Mouse (Mus musculus) intestine, embryonic 16.5 days (tissue): ENCODE measurements at regions not wholly inside any gene's neighbourhood (a gene's known extent, or its start where the extent isn't known, plus 50 kb on each side); places are given as distances from the start of the nearest gene placed in this dataset.

ENCODE experiments used
- ATAC-seq: fragments of 200-750 bp; cut with Nextera tagmentation; 2 replicates; pipeline ENCODE4 v1.8.0; 2017; ENCODE audit warnings: moderate TSS enrichment, moderate library complexity
- H3K27ac ChIP-seq: fragments of 300-500 bp; sonication (generic); 2 replicates; pipeline ENCODE4 v1.5.1; 2014; ENCODE audit warnings: mild to moderate bottlenecking, low read length
- H3K27me3 ChIP-seq: fragments of 300-500 bp; sonication (generic); replicated peaks from 2 replicates; pipeline ENCODE4 v1.6.1; 2014; ENCODE audit warnings: low read length, control low read depth, mixed read lengths; ENCODE audit not compliant: control insufficient read depth, insufficient read depth
- H3K36me3 ChIP-seq: fragments of 300-500 bp; sonication (generic); 2 replicates; pipeline ENCODE4 v1.6.1; 2014; ENCODE audit warnings: low read length, control low read depth; ENCODE audit not compliant: control insufficient read depth, insufficient read depth
- H3K4me1 ChIP-seq: fragments of 300-500 bp; sonication (generic); 2 replicates; pipeline ENCODE4 v1.6.1; 2014; ENCODE audit warnings: low read length, control low read depth, mixed read lengths; ENCODE audit not compliant: control insufficient read depth, insufficient read depth
- H3K4me2 ChIP-seq: fragments of 300-500 bp; sonication (generic); 2 replicates; pipeline ENCODE4 v1.6.1; 2014; ENCODE audit warnings: low read depth, low read length, control low read depth
- H3K4me3 ChIP-seq: fragments of 300-500 bp; sonication (generic); 2 replicates; pipeline ENCODE4 v1.5.1; 2014; ENCODE audit warnings: mild to moderate bottlenecking, low read length
- H3K9ac ChIP-seq: fragments of 300-500 bp; sonication (generic); 2 replicates; pipeline ENCODE4 v1.6.1; 2014; ENCODE audit warnings: low read depth, low read length
- H3K9me3 ChIP-seq: fragments of 300-500 bp; sonication (generic); 2 replicates; pipeline ENCODE4 v1.6.1; 2016; ENCODE audit warnings: low read length, control low read depth; ENCODE audit not compliant: control insufficient read depth
- whole genome bisulfite sequencing: fragments of 180-500 bp; shearing (Covaris S2); extraction: QIAGEN DNeasy Blood & Tissue Kit; methylation state at CpG from one replicate; pipeline ENCODE4 v1.1.7; 2014; 5-methylcytosine and 5-hydroxymethylcytosine counted together

- H3K27me3 ChIP-seq: no peaks in the 10 kb centered on the region
- H3K4me3 ChIP-seq: no peak overlapping the region
- H3K9ac ChIP-seq: no peak overlapping the region
- H3K9me3 ChIP-seq: no peaks in the 10 kb centered on the region
- ATAC-seq: no peak; the same call in none of the 2 replicates
- WGBS: 76% methylated on average over 8 of the region's 8 CpGs
- no peak overlapping the region for H3K27ac ChIP-seq
- H3K36me3 ChIP-seq: no peaks in the 10 kb centered on the region
- no peak overlapping the region for H3K4me2 ChIP-seq
- H3K4me1 ChIP-seq: no peaks in the 10 kb centered on the region
These were observed 54.5 kb upstream of the Hpcal1 start for GRCm38 (mm10) chr12:17636146-17636545.

GRCm38 (mm10) chr12:17636590-17636989 lies 54.1 kb upstream of the Hpcal1 start:
- 57% methylated on average over 6 of the region's 6 CpGs for WGBS
- no peaks in the 10 kb centered on the region for H3K36me3 ChIP-seq
- no peak overlapping the region for H3K4me3 ChIP-seq
- H3K4me1 ChIP-seq: no peaks in the 10 kb centered on the region
- H3K27me3 ChIP-seq: no peaks in the 10 kb centered on the region
- no peak overlapping the region for H3K9ac ChIP-seq
- H3K4me2 ChIP-seq: no peak overlapping the region
- H3K9me3 ChIP-seq: no peaks in the 10 kb centered on the region
- no peak overlapping the region for H3K27ac ChIP-seq
- ATAC-seq: peak; percentile 88
